Mouse (Mus musculus) liver, embryonic 11.5 days (tissue): ENCODE data around the gene Jsrp1. TPM values are rescaled to one million over a fixed set of nuclear protein-coding genes. Genes with fewer than 3 reads are reported as not detected.

Experiments used
- ATAC-seq: fragments of 200-750 bp; cut with Nextera tagmentation; replicated peaks from 2 replicates; pipeline ENCODE4 v1.8.0; 2017; ENCODE audit warnings: moderate number of reproducible peaks, mild to moderate bottlenecking, moderate TSS enrichment, moderate library complexity; ENCODE audit not compliant: low FRiP score
- DNase-seq: peaks from one replicate; pipeline ENCODE4 v3.0.0-alpha.2; 2017; ENCODE audit warnings: low spot score
- H3K27ac ChIP-seq: fragments of 300-500 bp; sonication (generic); 2 replicates; pipeline ENCODE4 v1.5.1; 2014; ENCODE audit warnings: mild to moderate bottlenecking, low read depth, low read length, control low read depth
- H3K27me3 ChIP-seq: fragments of 300-500 bp; sonication (generic); replicated peaks from 2 replicates; pipeline ENCODE4 v1.6.1; 2014; ENCODE audit warnings: low read length, mixed read lengths; ENCODE audit not compliant: control insufficient read depth, insufficient read depth
- H3K36me3 ChIP-seq: fragments of 300-500 bp; sonication (generic); 2 replicates; pipeline ENCODE4 v1.6.1; 2014; ENCODE audit warnings: mild to moderate bottlenecking, low read length, moderate library complexity, mixed read lengths; ENCODE audit not compliant: control insufficient read depth, insufficient read depth
- H3K4me1 ChIP-seq: fragments of 300-500 bp; sonication (generic); replicated peaks from 2 replicates; pipeline ENCODE4 v1.6.1; 2014; ENCODE audit warnings: low read length, mixed read lengths; ENCODE audit not compliant: control insufficient read depth, insufficient read depth
- H3K4me2 ChIP-seq: fragments of 300-500 bp; sonication (generic); 2 replicates; pipeline ENCODE4 v1.6.1; 2014; ENCODE audit warnings: mild to moderate bottlenecking, control low read depth, moderate library complexity
- H3K4me3 ChIP-seq: fragments of 300-500 bp; sonication (generic); 2 replicates; pipeline ENCODE4 v1.5.1; 2014; ENCODE audit warnings: low read depth, low read length, control low read depth
- H3K9ac ChIP-seq: fragments of 300-500 bp; sonication (generic); 2 replicates; pipeline ENCODE4 v1.6.1; 2014; ENCODE audit warnings: low read depth, low read length, control low read depth
- H3K9me3 ChIP-seq: fragments of 300-500 bp; sonication (generic); 2 replicates; pipeline ENCODE4 v1.6.1; 2016; ENCODE audit warnings: low read length, inconsistent platforms, mixed read lengths; ENCODE audit not compliant: control insufficient read depth
- WGBS: fragments of 180-500 bp; shearing (Covaris S2); extraction: QIAGEN DNeasy Blood & Tissue Kit; methylation state at CpG from one replicate; pipeline ENCODE4 v1.1.7; 2014; 5-methylcytosine and 5-hydroxymethylcytosine counted together
- polyA plus RNA-seq: library from polyadenylated mRNA; unstranded; fragments of >200 nt; fragmentation: Nextera tagmentation; extraction: Ambion mirVana; gene quantifications from 2 replicates; pipeline ENCODE4 v1.2.1, GENCODE M21; 2014

The Jsrp1 gene
- polyA plus RNA-seq, 1 experiment from 2014 or later = 1.5 TPM

GRCm38 (mm10) chr10:80810084-80810483 is 3.2 kb downstream of the Jsrp1 start:
- Histone ChIP-seq H3K9me3 (no peaks in the 10 kb centered on the region), H3K9ac (no peak overlapping the region; the same call in 1 of the 2 replicates), H3K4me2 (peak overlapping the region; percentile 54), H3K4me3 (peak overlapping the region; percentile 24), H3K36me3 (no peaks in the 10 kb centered on the region), H3K4me1 (peaks cover 46% of the 10 kb centered on the region), H3K27ac (no peak overlapping the region; the same call in 1 of the 2 replicates), H3K27me3 (peaks cover 44% of the 10 kb centered on the region)
- WGBS = 7% methylated on average over 18 of the region's 20 CpGs
- DNase-seq (no peak), ATAC-seq (no peak)

GRCm38 (mm10) chr10:80808985-80809632 is 4.2 kb downstream of the Jsrp1 start:
- Histone ChIP-seq H3K4me1 (peaks cover 52% of the 10 kb centered on the region), H3K36me3 (peaks cover 9% of the 10 kb centered on the region; the same call in 1 of the 2 replicates), H3K4me2 (peak overlapping the region; percentile 97), H3K4me3 (peak overlapping the region; percentile 24), H3K27ac (no peak overlapping the region), H3K27me3 (peaks cover 44% of the 10 kb centered on the region), H3K9ac (peak overlapping the region; percentile 27; the same call in 1 of the 2 replicates), H3K9me3 (no peaks in the 10 kb centered on the region)
- ATAC-seq = no peak
- 10% methylated on average over 15 of the region's 18 CpGs for WGBS
- no peak for DNase-seq

GRCm38 (mm10) chr10:80808099-80808984 is 5.0 kb downstream of the Jsrp1 start:
- H3K27me3 ChIP-seq = peaks cover 44% of the 10 kb centered on the region
- no peaks in the 10 kb centered on the region for H3K9me3 ChIP-seq
- no peak for DNase-seq
- ATAC-seq = no peak
- H3K27ac ChIP-seq = no peak overlapping the region
- peak overlapping the region; percentile 60 for H3K4me3 ChIP-seq
- peaks cover 52% of the 10 kb centered on the region for H3K4me1 ChIP-seq
- H3K4me2 ChIP-seq = peak overlapping the region; percentile 97
- WGBS = 18% methylated on average over 40 of the region's 40 CpGs
- H3K36me3 ChIP-seq = peaks cover 16% of the 10 kb centered on the region
- H3K9ac ChIP-seq = peak overlapping the region; percentile 27; the same call in 1 of the 2 replicates

GRCm38 (mm10) chr10:80807057-80807627 is 6.2 kb downstream of the Jsrp1 start:
- H3K27ac ChIP-seq = peak overlapping the region; percentile 73

GRCm38 (mm10) chr10:80806341-80807056 is 6.8 kb downstream of the Jsrp1 start:
- ATAC-seq (0 out of 2 replicates have a peak, but pooled peaks have one; percentile 2), DNase-seq (no peak)
- 50% methylated on average over 34 of the region's 34 CpGs for WGBS
- H3K4me1 ChIP-seq = peaks cover 52% of the 10 kb centered on the region
- H3K27me3 ChIP-seq = peaks cover 44% of the 10 kb centered on the region
- no peaks in the 10 kb centered on the region for H3K9me3 ChIP-seq
- H3K4me2 ChIP-seq = peak overlapping the region; percentile 97
- H3K27ac ChIP-seq = peak overlapping the region; percentile 73
- peak overlapping the region; percentile 60 for H3K4me3 ChIP-seq
- peaks cover 33% of the 10 kb centered on the region for H3K36me3 ChIP-seq
- H3K9ac ChIP-seq = peak overlapping the region; percentile 77

More at GRCm38 (mm10) chr10:80807057-80807627, 6.2 kb downstream of the Jsrp1 start:
- peak overlapping the region; percentile 77 for H3K9ac ChIP-seq
- H3K4me1 ChIP-seq = peaks cover 52% of the 10 kb centered on the region
- ATAC-seq = peak; percentile 48
- DNase-seq = peak; percentile 76
- peak overlapping the region; percentile 97 for H3K4me2 ChIP-seq
- 2% methylated on average over 58 of the region's 58 CpGs for WGBS
- H3K4me3 ChIP-seq = peak overlapping the region; percentile 60
- H3K36me3 ChIP-seq = peaks cover 27% of the 10 kb centered on the region
- H3K9me3 ChIP-seq = no peaks in the 10 kb centered on the region
- peaks cover 44% of the 10 kb centered on the region for H3K27me3 ChIP-seq

GRCm38 (mm10) chr10:80805925-80806324 is 7.4 kb downstream of the Jsrp1 start:
- Histone ChIP-seq H3K9me3 (no peaks in the 10 kb centered on the region), H3K4me1 (peaks cover 52% of the 10 kb centered on the region), H3K4me3 (no peak overlapping the region), H3K27me3 (peaks cover 44% of the 10 kb centered on the region), H3K36me3 (peaks cover 38% of the 10 kb centered on the region), H3K27ac (no peak overlapping the region), H3K4me2 (peak overlapping the region; percentile 6; the same call in 1 of the 2 replicates), H3K9ac (no peak overlapping the region)
- ATAC-seq (peak; percentile 72), DNase-seq (peak; percentile 86)
- WGBS = 11% methylated on average over 3 of the region's 3 CpGs

- peaks cover 40% of the 10 kb centered on the region for H3K36me3 ChIP-seq
- H3K9me3 ChIP-seq = no peaks in the 10 kb centered on the region
- no peak overlapping the region for H3K27ac ChIP-seq
- H3K27me3 ChIP-seq = peaks cover 40% of the 10 kb centered on the region
- peaks cover 49% of the 10 kb centered on the region for H3K4me1 ChIP-seq
- 87% methylated on average over 5 of the region's 5 CpGs for WGBS
- H3K4me3 ChIP-seq = no peak overlapping the region
- DNase-seq = no peak
- no peak overlapping the region for H3K9ac ChIP-seq
- H3K4me2 ChIP-seq = no peak overlapping the region
- 0 out of 2 replicates have a peak, but pooled peaks have one; percentile 2 for ATAC-seq
These were observed 8.0 kb downstream of the Jsrp1 start for GRCm38 (mm10) chr10:80805322-80805721.

GRCm38 (mm10) chr10:80804916-80805315 is 8.4 kb downstream of the Jsrp1 start, which contains the start of gene Amh:
Gene Amh (plus strand): TSS chr10:80805243.
- Histone ChIP-seq H3K9me3 (no peaks in the 10 kb centered on the region), H3K4me1 (peaks cover 46% of the 10 kb centered on the region), H3K27ac (no peak within 1 kb of the TSS), H3K36me3 (peaks cover 40% of the 10 kb centered on the region), H3K27me3 (peaks cover 36% of the 10 kb centered on the region), H3K4me2 (peak within 1 kb of the TSS; percentile 6; the same call in 1 of the 2 replicates), H3K9ac (no peak within 1 kb of the TSS), H3K4me3 (0 out of 2 replicates have a peak within 1 kb of the TSS, but pooled peaks have one; percentile 8)
- 69% methylated on average over 6 of the region's 6 CpGs for WGBS
- no peak for DNase-seq
- ATAC-seq = no peak
